Mouse (Mus musculus): ENCODE measurements around the gene Ugt1a6a.

DNA sequence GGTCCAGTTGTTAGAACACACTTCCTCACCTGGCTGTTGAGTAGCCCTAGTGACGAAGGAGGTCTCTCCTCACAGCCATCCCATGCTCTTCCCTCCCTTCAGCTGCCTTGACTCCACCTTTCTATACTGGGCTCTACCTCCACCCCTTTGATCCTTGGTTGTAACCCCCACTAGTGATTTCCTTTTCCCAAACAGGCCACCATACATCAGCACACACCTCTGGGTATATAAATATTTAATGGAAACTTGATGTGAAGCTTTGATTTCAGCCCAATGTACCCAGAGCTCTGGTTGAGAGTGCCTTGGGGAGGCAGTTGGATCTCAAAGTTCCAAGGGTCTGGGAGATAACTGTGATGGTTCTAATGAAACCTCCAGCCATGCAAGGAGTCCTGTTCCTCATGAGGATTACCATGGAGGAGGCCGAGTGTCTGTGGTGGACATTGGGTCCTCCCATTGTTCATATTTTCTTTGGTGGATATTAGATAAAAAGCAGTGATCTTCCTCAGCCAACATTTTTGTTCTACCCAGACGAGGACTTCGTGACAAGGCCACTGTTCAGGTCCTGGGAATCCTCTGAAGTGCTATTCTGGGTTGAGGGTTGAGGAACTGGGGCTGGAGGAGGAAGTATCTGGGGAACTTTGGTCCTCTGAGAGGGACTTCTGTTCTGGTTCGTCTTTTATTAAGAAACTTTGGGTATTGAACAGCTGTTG, 92.2 kb downstream of the Ugt1a6a start, which contains the start of gene Mroh2a:
- TF ChIP-seq CTCF (conservative IDR thresholded peaks at IDR 0.05; ENCODE audit: low read length) = no peak
- no peak for TF ChIP-seq POU5F1 (IDR thresholded peaks at IDR 0.05; ENCODE audit: borderline replicate concordance, low read length)

All from E14TG2a.4 (cell line).